Mouse (Mus musculus) CD8-positive naive resting alpha-beta T cell, adult 2 months (primary cell): Measurements from ENCODE around the gene Anks1b.

ENCODE experiments used
- DNase-seq, 2 experiments: peaks; one replicate each; pipeline ENCODE4 v3.0.0; 2022; ENCODE audit warnings: low read depth in 2 of 2, low spot score in 2 of 2

Anks1b gene

GRCm38 (mm10) chr10:90804602-90805095 lies 931.3 kb downstream of the Anks1b start:
- no peak for DNase-seq

- no peak for DNase-seq
Measured at GRCm38 (mm10) chr10:90808616-90809310, 935.5 kb downstream of the Anks1b start.

- no peak for DNase-seq
Measured at GRCm38 (mm10) chr10:90809911-90810590, 936.7 kb downstream of the Anks1b start.

GRCm38 (mm10) chr10:90811446-90811845 lies 938.1 kb downstream of the Anks1b start:
- DNase-seq: no peak

- no peak for DNase-seq
Measured at GRCm38 (mm10) chr10:90813326-90813725, 940.0 kb downstream of the Anks1b start.

GRCm38 (mm10) chr10:90814412-90814811 lies 941.1 kb downstream of the Anks1b start:
- DNase-seq: no peak

GRCm38 (mm10) chr10:90818246-90818937 lies 945.1 kb downstream of the Anks1b start:
- DNase-seq: no peak

GRCm38 (mm10) chr10:90823438-90823837 lies 950.1 kb downstream of the Anks1b start:
- no peak for DNase-seq

GRCm38 (mm10) chr10:90824692-90825091 lies 951.4 kb downstream of the Anks1b start:
- no peak for DNase-seq

- DNase-seq: no peak
Measured at GRCm38 (mm10) chr10:90826939-90827338, 953.6 kb downstream of the Anks1b start.

GRCm38 (mm10) chr10:90828581-90829393 lies 955.5 kb downstream of the Anks1b start:
- DNase-seq: no peak

GRCm38 (mm10) chr10:90829394-90830267 lies 956.3 kb downstream of the Anks1b start:
- no peak for DNase-seq

- DNase-seq: no peak
Measured at GRCm38 (mm10) chr10:90830268-90830585, 956.9 kb downstream of the Anks1b start.

GRCm38 (mm10) chr10:90830591-90831287 lies 957.4 kb downstream of the Anks1b start:
- no peak for DNase-seq

- DNase-seq: no peak
Measured at GRCm38 (mm10) chr10:90831288-90831626, 957.9 kb downstream of the Anks1b start.

GRCm38 (mm10) chr10:90834306-90834705 lies 961.0 kb downstream of the Anks1b start:
- DNase-seq: no peak

GRCm38 (mm10) chr10:90835195-90835594 lies 961.9 kb downstream of the Anks1b start:
- no peak for DNase-seq

- no peak for DNase-seq
Measured at GRCm38 (mm10) chr10:90839611-90840335, 966.5 kb downstream of the Anks1b start.

GRCm38 (mm10) chr10:90842398-90842797 lies 969.1 kb downstream of the Anks1b start:
- no peak for DNase-seq
